Mouse (Mus musculus) adrenal gland (tissue): Measurements from ENCODE around the gene Nfkbib.

Source experiments
- intact Hi-C: fragments of 180-260 bp; cut with DNase I; formaldehyde crosslinking; loops from one replicate; pipeline ENCODE4 v1.15.1; 2025

The Nfkbib gene

DNA sequence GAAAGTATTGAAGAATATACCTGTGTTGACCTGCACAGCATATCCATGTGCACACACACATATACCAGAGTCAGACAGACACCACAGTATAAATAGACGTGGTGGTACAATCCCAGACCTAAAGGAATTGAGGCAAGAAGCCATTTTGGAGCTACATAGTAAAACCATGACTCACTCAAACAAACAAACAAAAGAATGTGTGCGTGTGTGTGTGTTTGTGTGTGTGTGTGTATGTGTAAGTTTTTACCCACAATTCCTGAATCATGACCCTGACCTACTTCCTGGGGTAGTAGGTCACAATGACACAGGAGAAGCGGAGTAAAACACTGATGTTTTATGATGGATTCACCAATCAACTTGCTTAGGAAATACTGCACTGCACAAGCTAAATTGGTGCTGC lies 34.1 kb upstream of the Nfkbib start:
- intact Hi-C loops: no loop called here

DNA sequence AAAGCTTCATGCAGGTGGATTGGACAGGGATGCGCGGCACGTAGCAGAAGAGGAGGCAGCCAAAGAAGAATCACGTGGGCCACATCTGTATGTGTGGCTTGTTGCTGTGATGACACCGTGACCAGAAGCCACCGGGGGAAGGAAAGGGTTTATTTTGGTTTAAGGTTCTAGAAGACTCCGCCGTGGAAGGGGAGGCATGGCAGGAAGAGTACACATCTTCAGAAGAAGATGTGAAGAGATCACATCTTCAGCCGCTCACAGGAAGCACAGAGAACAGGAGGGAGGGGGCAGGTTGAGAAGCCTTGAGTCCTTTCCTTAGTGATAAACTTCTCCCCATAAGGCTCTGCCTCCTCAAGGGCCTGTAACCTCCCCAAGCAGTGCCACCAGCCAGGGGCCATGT lies 32.7 kb upstream of the Nfkbib start:
- intact Hi-C loops: loop anchor here (2.0 kb wide), 1 partner anchor 67 kb away; no protein-coding TSS in a partner anchor

DNA sequence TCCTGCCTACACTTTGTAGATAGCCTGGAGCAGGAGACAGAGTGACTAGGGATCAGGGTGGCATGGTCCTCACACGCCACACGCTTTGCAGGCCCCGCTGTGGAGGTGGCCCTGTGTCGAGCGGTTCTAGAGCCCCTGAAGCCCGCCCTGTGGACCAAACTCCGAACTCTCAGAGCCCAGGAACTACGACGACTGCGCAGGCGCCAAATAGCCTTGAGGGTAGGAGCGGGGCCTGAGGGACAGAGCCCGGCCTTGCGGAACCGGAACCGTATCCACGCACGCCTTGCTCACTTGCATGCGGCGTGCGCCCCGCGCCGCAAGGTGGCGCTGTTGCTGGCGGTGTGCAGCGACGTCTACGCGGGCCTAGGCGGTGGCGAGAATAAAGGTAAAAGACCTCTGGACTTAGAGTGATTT lies 29.3 kb upstream of the Nfkbib start:
- intact Hi-C loops: no loop called here

DNA sequence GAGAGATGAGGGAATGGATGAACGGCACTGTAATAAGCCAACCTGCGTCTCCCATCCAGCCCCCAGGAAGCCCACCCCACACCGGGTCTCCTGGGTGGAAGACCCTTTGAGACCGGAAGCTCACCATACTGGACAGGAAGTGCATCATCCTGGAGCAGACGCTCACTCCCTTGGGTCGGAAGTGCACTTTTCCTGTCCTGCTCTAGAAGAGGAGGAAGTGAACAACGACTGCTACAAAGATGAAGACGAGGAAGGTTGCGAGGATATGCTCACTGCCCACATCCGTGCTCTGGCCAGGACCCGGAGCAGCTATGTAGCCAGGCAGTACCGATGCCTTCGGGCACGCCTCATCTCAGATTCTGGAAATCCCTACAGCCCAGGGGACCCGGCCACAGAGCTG lies 28.5 kb upstream of the Nfkbib start:
- intact Hi-C loops: no loop called here

DNA sequence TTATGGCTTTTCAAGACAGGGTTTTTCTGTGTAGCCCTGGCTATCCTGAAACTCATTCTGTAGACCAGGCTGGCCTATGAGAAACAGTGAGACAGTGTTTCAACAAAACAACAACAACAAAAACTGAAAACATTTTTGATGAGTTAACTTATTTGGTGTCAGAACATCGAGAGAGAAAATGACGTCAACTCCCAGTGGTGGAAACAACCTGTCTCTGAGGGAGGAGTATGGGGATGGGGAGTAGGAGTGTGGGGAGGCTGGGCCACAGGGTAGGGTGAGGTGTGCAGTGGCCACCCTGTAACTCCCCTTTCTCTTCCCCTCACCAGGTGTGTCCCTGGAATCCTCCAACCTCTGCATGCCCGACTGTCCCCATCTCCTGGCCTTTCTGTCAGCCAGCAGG lies 27.2 kb upstream of the Nfkbib start:
- intact Hi-C loops: no loop called here

DNA sequence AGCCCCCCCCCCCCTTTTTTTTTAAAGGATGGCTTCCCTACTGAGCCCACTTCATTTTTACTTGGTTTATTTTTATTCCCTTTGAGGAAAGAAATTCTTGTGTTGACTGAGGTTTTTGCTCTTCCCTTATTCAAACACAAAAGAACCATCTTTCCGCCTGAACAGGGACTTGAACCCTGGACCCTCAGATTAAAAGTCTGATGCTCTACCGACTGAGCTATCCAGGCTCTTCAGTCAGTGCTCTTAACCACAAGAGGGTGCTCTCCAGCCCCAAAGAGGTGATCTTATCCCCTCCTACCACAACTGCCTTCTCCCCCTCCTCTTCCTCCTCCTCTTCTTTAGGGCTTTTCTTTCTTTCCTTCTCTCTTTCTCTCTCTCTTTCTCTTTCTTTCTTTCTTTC lies 26.5 kb upstream of the Nfkbib start:
- intact Hi-C loops: no loop called here

DNA sequence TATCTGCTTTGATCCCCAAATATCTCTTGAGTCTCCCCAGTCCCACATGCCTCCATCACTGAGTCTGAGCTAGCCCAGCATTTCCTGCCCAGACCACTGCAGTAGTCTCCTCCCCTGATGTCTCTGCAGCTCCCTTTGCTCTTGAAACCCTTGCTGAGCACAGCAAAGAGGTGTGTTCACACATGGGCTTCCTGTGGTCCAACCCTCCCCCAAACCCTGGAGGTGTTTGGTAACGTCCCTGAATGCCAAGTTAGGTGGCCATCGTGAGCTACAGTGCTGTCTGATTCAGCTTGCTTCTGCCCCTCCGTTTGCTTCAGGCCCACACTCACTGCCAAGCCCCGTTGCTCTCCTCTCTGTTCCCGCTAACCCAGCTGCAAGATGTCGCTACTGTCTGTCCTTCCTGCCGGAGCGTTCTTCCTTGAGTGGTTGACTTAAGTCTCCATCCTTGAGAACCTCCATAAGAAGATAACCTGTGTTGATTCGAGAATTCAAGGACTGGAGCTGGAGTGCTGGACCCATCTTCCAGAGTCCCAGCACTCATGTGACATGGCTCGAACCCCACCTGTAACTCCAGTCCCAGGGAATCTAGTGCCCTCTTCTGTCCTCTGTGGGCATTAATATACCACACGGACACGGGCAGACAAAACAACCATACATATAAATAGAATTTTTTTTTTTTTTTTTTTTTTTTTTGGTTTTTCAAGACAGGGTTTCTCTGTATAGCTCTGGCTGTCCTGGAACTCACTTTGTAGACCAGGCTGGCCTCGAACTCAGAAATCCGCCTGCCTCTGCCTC lies 25.3 kb upstream of the Nfkbib start:
- intact Hi-C loops: no loop called here

DNA sequence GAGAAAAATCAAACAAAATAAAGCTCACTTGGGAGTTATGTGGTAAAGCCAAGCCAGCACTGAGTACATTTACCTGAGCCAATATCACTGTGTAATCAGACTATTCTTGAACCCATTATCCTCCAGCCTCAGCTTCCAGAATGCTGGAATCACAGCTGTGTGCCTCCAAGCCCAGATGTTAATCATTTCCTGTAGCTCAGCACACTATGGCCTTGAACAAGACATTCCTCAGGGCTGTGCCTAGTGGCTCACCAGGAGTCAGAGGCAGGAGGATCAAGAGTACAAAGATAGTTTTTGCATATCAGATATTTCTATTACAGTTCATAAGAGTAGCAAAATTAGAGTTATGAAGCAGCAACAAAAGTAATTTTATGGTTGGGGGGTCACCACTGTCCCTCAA lies 24.4 kb upstream of the Nfkbib start:
- intact Hi-C loops: no loop called here

DNA sequence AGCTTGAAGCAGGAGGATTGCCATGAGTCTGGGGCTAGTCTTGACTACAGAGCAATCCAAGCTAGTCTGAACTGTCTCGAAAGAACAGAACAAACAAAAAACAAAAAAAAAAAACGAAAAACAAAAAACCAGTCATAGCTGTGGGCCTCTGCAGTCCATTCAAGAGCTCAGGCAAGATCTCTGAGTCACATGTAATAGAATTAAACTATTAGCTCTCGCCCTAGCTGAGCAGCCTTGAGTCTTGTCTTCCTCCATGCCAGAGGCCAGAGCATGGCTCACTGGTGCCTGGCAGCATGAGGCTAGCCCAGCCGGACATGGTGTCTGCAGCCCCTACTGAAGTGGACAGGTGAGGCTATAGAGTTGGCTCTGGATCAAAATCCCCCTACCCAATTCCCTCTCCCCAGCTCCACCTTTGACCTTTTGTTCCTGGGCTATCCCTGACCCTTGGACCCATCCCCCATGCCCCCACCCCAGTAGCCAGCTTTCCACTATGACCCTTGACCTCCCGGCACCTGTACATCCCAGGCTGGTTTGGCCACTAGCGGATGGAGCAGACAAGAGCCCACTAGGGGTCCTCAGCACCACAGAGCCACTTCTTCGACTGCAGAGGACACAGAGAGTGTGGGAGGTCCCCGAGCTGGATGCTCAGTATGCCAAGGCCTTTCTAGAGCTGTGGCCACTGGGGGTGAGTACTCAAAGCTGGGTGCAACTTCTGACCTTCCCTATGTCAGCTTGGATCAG lies 22.9 kb upstream of the Nfkbib start:
- intact Hi-C loops: no loop called here

DNA sequence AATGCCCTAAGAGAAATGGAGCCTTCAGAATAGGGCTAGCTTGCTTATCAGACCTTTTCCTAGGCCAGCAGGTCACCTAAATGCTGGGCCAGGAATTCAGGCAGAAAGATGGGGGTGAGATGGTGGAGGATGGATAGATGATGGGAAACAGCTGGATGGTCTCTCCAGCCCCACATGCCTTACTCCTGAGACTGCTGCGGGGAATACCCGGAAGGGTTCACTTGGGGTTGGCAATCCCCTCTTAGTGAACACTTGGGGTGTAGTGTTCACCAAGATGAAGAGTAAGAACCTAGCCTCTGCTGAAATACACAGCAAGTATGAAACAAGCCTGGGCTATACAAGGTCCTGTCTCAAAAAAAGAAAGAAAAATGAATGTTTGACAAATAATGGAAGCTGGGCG lies 21.9 kb upstream of the Nfkbib start:
- intact Hi-C loops: loop anchor here (5.0 to 10.0 kb wide), 2 partner anchors 183 to 246 kb away; no protein-coding TSS in a partner anchor

DNA sequence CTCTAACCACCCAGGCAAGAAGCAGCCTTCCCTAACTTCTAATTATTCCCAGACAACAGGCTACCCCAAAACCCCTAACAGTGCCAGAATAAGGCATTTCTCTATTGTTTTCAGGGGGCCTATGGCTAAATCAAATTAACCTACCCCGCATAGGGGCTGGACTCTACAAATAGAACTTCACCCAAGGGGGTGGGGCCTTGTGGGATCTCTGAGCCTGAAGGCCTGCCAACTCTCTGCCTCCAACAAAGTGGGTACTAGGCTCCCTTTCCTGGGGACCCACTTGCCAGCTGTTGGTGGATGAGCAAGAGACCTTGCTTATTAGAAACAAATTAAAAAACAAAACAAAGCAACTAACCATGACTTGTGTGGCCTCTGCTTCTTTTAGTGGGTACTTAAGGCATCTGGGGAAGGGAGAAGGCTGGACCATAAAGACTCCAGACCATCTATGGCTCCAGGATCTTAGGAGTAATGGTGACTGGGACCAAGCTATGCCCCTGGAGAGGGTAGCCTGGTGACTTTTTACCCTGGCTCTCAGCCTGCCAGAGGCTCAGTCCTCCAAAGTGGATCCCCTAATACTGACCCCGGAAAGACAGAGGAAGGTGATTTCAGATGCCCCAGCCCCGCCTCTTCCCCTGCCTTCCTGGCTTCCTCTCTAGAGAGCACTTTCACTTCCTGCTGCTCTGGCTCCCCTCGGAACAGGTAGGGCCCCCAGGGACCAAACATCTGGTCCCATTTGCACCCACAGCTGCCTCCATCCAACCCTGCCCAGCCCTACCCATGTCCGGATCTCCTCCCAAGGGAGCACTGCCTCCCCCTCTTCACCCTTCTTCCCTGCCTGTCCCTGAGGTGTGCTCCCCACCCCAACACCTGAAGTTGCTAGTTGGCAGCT lies 21.2 kb upstream of the Nfkbib start, which contains the start of gene Rinl:
TSS of gene Rinl (plus strand) at position 663 of the 889 bp plus-strand sequence.
- intact Hi-C loops: loop anchor here (5.0 to 10.0 kb wide), 2 partner anchors 184 to 246 kb away; no protein-coding TSS in a partner anchor

DNA sequence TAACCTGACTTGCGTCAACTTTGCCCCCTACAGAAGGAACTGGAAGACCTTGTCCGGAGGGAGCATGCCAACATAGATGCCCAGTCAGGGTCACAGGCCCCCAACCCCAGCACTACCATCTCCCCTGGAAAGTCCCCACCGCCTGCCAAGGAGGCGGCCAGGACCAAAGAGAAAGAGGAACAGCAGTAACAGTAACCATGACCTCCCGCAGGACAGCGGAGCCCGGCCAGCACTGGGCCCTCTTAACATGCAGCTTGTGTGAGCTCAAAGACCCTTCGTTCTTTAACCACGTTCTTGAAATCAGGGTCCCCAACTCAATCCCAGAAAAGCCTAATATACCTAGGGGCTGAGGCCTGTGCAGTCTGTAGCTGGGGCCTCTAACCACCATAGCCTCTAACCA lies 20.6 kb upstream of the Nfkbib start:
- intact Hi-C loops: loop anchor here (5.0 to 10.0 kb wide), 2 partner anchors 184 to 247 kb away; no protein-coding TSS in a partner anchor

DNA sequence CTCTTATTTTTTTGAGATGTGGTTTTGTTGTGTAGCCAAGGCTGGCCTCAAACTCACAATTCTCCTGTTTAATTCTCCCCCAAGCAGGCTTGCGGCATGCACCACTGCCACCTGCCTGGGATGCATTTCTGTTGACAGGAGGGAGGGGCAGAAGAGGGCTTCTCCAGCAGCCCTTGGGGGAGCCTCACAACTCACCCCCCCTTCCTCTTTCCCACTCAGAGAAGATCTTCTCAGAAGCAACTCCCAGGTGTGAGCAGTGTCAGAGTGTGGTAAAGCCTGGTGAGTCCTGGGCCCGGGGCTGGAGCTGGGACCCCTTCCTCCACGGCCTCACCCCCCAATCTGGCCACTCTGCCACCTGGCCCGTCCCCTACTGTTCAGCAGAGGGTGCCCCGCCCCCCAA lies 17.8 kb upstream of the Nfkbib start:
- intact Hi-C loops: loop anchor here (5.0 to 10.0 kb wide), 2 partner anchors 187 to 250 kb away; no protein-coding TSS in a partner anchor

DNA sequence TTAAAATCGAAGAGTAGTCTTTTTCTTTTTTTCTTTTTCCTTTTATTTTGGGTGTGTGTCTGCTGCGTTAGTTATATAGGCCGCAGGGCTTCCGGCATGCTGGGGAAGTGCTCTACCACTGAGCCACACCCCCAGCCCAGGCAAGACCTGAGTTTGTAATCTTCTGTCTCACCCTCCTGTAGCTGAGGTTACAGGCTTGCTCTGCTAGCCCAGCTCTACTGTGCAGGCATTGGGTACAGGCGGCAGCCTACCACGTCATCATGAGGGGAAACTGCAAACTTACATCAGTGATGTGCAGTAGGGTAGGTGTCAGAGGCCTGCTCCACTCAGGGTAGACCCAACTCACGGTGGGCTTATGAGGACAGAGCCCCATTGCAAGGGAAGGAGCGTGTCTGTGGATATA lies 13.9 kb upstream of the Nfkbib start:
- intact Hi-C loops: loop anchor here (5.0 to 10.0 kb wide), 2 partner anchors 86 to 254 kb away; no protein-coding TSS in a partner anchor

DNA sequence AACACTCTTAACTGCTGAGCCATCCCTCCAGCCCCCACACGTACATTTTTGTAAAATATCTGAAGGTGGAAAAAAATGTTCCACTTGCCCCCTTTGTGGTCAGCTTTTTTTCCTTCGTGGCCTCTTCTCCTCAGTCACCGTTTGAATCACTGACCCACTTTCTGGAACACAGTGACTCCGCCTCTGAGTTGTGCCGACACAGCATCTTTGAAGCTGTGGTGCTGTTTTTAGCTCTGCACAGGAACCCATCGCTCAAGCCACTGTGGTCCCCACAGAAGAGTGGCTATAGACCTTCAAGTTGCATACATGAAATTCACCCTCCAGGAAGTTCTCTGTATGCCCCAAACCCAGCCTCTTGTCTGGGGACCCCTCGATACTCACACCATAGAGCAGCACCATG lies 13.5 kb upstream of the Nfkbib start:
- intact Hi-C loops: loop anchor here (5.0 to 10.0 kb wide), 2 partner anchors 86 to 254 kb away; no protein-coding TSS in a partner anchor

DNA sequence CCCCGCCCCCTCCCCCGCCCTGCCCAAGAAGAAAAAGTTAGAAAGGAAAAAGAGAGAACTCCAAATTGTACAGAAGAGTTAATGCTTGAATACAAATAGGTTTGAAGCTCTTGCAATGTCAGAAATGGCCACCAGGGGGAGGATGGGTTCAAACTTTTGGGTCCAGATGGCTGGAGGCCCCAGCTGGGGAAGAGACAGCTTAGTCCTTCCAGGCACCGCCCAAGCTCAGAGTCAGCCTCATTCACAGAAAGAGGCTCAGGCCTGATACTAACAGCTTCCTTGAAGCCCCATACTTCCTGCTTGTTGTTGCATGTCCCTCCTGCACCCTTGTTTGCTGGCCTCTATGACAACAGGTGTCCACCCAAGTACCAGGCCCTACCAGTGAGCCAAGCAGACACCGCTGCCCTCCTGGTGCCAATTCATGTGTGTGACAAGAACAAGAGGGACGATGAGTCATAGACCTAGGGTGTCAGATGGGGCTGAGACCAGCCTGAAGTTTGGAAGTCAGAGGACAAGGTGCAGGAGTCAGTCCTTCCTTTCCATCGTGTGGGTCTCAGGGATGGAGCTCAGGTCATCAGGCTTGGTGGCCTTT lies 12.9 kb upstream of the Nfkbib start:
- intact Hi-C loops: loop anchor here (5.0 to 10.0 kb wide), 2 partner anchors 87 to 255 kb away; no protein-coding TSS in a partner anchor

DNA sequence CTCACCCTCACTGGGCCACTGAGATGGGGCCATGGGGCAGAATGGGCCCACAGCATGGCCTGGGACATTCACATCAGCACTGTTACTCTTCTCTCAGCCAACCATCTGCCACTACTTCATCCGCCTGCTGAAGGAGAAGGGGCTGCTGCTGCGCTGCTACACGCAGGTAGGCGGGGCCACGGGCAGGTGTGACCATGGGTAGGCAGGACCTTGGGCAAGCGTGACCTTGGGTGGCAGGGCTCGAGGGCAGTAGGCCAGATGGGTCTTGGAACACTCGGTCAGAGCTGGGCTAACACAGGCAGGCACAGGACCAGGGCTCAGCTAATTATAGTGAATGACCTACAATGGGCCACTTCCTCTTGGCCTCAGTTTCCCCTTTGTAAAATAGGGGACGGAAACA lies 11.5 kb upstream of the Nfkbib start:
- intact Hi-C loops: no loop called here

DNA sequence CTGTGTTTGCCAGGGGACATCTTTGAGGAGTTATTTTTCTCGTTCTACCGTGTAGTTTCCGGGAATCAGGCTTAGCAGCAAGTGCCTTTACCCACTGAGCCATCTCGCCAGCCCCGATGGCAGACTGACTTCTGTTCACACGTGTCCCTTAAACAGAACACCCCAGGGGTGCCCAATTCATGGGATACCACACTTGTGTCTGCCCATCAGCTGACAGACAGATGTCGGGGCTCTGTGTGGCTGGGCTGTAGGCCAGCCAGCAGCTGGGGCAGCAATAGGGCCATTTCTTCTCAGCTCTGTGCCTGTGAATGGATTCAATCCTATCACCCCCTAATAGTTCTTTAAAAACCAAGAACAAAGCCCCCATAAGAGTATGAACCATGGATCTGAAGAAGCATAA lies 7.8 kb upstream of the Nfkbib start:
- intact Hi-C loops: no loop called here

DNA sequence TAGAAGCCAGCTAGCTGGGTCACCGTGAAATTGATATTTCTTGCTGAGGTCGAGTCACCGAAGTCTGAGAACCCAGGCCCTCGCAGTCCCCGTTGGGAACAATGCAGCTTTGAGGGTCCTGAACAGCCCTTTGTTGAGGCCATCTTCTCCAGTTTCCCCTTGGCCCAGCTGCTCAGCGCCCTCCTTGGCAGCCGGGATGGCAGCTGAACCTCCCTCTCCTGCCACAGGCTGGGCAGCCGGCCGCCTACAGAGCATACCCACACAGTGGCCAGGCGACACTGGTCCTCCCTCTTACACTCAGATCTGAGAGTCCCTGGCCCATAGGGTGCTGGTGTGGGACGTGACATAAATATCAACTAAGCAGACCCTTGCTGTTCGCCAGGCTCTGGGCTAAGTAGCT lies 6.9 kb upstream of the Nfkbib start:
- intact Hi-C loops: no loop called here

DNA sequence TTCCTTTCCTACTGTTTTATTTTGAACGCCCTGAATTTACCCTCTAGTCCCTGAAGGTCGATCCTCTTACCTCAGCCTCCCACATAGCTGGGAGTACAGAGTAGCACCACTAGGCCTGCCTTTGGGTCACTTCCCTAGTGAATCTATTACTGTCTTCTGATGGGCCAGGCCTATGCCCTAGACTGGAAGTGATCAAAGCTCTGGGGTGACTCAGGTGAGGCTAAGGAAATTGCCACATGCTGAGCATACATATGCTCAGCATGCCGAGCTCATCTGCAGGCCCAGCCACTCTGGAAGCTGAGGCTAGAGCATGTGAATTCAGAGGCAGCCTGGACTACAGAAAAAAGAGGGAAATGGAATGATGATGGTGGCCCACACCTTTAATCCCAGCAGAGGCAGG lies 5.9 kb upstream of the Nfkbib start:
- intact Hi-C loops: no loop called here

DNA sequence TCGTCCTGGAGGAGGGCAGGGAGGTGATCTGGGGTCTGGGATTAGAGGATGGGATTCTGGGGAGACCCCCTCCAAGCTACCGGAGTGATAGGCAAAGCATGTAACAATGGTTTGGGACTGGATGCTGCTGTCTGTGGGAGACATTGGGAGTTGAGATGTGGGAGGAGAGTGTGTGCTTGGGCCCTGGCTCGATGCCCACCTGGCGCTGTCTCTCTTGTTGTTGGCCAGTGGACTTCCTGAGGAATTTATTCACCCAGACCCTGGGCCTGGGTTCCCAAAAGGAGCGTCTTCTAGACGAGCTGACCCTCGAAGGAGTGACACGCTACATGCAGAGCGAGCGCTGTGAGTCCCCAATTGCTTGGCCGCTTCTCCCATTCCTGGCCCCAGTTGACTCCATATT lies 4.6 kb upstream of the Nfkbib start:
- intact Hi-C loops: no loop called here
